Mouse (Mus musculus) ES-E14 (cell line): ENCODE measurements around the gene Dapl1. TPM values are rescaled to one million over a fixed set of nuclear protein-coding genes. Genes with fewer than 3 reads are reported as not detected.

ENCODE experiments used
- DNase-seq: peaks from one replicate; pipeline ENCODE4 v3.0.0-alpha.2; 2013; ENCODE audit warnings: low read depth, low spot score
- H3K27ac ChIP-seq: 2 replicates; pipeline ENCODE4 v1.5.1; 2012; ENCODE audit warnings: low read depth, mild to moderate bottlenecking, low read length, moderate library complexity, mixed read lengths; ENCODE audit not compliant: poor library complexity, insufficient read depth, severe bottlenecking
- H3K36me3 ChIP-seq: 2 replicates; pipeline ENCODE4 v1.6.1; 2012; ENCODE audit warnings: mild to moderate bottlenecking, low read length, moderate library complexity, mixed read lengths; ENCODE audit not compliant: control insufficient read depth, poor library complexity, insufficient read depth, severe bottlenecking
- H3K4me1 ChIP-seq, 2 experiments: fragments of 150-350 bp in 1 of 2; sonication (generic) in 1 of 2; 2 replicates each; pipeline ENCODE4 v1.6.1; 2012; ENCODE audit warnings: low read length in 2 of 2, mild to moderate bottlenecking in 1 of 2, mixed read lengths in 1 of 2; ENCODE audit not compliant: control insufficient read depth in 2 of 2, insufficient read depth in 2 of 2, poor library complexity in 1 of 2
- H3K4me3 ChIP-seq, 2 experiments: fragments of 150-350 bp in 1 of 2; sonication (generic) in 1 of 2; 2 replicates each; pipeline ENCODE4 v1.5.1; 2012; ENCODE audit warnings: low read length in 2 of 2, low read depth in 1 of 2, mild to moderate bottlenecking in 1 of 2, mixed read lengths in 1 of 2; ENCODE audit not compliant: insufficient read depth in 1 of 2, poor library complexity in 1 of 2, severe bottlenecking in 1 of 2
- H3K9ac ChIP-seq: 2 replicates; pipeline ENCODE4 v1.6.1; 2012; ENCODE audit warnings: low read depth, mild to moderate bottlenecking, low read length, mixed read lengths; ENCODE audit not compliant: poor library complexity, insufficient read depth, severe bottlenecking
- H3K9me3 ChIP-seq: fragments of 150-350 bp; sonication (generic); 2 replicates; pipeline ENCODE4 v1.6.1; 2012; ENCODE audit warnings: low read depth, mild to moderate bottlenecking, low read length; ENCODE audit not compliant: control insufficient read depth, insufficient read depth
- CHD2 ChIP-seq: IDR thresholded peaks from 2 replicates; pipeline ENCODE4 v1.6.1; 2014; ENCODE audit warnings: mild to moderate bottlenecking, low read depth, low read length, inconsistent platforms
- HCFC1 ChIP-seq: IDR thresholded peaks from 2 replicates; pipeline ENCODE4 v1.6.1; 2012; ENCODE audit warnings: low read length, inconsistent platforms, borderline replicate concordance; ENCODE audit not compliant: insufficient read depth
- MAFK ChIP-seq: IDR thresholded peaks from 2 replicates; pipeline ENCODE4 v1.6.1; 2014; ENCODE audit warnings: mild to moderate bottlenecking, low read depth, low read length, inconsistent platforms; ENCODE audit not compliant: insufficient read depth
- ZC3H11A ChIP-seq: IDR thresholded peaks from 2 replicates; pipeline ENCODE4 v1.6.1; 2012; ENCODE audit warnings: low read depth, mild to moderate bottlenecking, inconsistent platforms, low read length, borderline replicate concordance
- ZNF384 ChIP-seq: IDR thresholded peaks from 2 replicates; pipeline ENCODE4 v1.6.1; 2012; ENCODE audit warnings: low read depth, low read length, inconsistent platforms
- in situ Hi-C, 2 experiments: fragments of 600-800 bp; cut with MboI; formaldehyde crosslinking; loops; one replicate each; pipeline ENCODE4 v1.15.1; 2025; ENCODE audit warnings: low sequenced_read_pairs in 2 of 2, inconsistent platforms in 1 of 2; ENCODE audit not compliant: unreplicated experiment in 2 of 2
- total RNA-seq: library from RNA; depleted of rRNA; stranded (reverse); fragments of 300-350 nt; gene quantifications from 2 replicates; pipeline ENCODE4 v1.2.3, GENCODE M21; 2012; rRNA removed

Dapl1 gene
- not detected in 2 replicates for total RNA-seq

DNA sequence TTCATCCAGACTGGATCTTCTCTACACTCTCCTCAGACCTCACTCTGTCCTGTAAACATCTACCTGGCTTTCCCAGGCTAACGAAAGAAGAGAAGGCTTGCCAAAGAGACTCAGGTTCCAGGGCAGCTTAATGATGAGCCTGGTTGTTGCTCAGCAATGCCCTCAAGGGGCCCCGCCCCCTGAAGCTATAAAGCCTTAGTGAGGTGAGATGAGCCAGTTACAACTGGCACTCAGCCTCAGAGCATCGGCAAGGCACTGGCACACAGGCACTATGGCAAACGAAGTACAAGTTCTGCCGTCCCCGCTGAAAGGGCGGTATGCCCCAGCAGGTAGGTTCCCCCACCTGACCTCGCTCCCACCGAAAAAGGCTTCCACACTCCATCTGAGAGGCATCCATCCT is at the start of gene Dapl1:
Dapl1 (plus strand) TSS at position 216 of the 400 bp plus-strand sequence.
- TF ChIP-seq CHD2 (no peak), ZC3H11A (no peak), HCFC1 (no peak)
- Histone ChIP-seq H3K4me1 (peaks cover 1 to 3% of the 10 kb centered on the region in 2 experiments; a peak in 1 of 4 replicates), H3K9me3 (no peaks in the 10 kb centered on the region), H3K27ac (no peak within 1 kb of the TSS), H3K9ac (no peak within 1 kb of the TSS), H3K36me3 (no peaks in the 10 kb centered on the region), H3K4me3 (no peak within 1 kb of the TSS)
- in situ Hi-C loops = no loop called here
- DNase-seq = no peak

DNA sequence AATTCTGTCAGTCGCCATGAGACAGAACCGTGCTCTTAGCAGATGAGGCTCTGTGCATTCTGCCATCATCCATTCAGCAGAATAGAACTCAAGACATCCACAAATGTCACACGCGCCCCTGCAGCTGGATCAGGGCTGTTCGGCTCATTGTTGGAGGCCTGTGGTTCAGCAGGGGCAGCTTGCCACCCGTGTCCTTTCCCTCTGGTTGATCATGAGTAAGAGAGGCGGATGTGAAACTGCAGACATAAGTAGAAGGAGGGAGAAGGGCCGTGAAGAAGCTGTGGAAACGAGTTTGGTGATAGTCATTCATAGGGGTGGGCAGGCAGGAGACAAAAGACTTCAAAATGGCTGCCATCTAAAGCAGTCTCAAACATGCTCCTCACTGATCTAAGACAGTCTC is 49.6 kb upstream of the Dapl1 start:
- Histone ChIP-seq H3K9me3 (no peaks in the 10 kb centered on the region), H3K4me3 (no peak overlapping the region), H3K36me3 (no peaks in the 10 kb centered on the region), H3K27ac (no peak overlapping the region), H3K4me1 (peaks cover 0 to 5% of the 10 kb centered on the region in 2 experiments; a peak in 2 of 4 replicates), H3K9ac (no peak overlapping the region)
- no peak for TF ChIP-seq ZNF384
- no peak for TF ChIP-seq HCFC1
- no peak for TF ChIP-seq CHD2
- TF ChIP-seq MAFK = no peak
- no peak for TF ChIP-seq ZC3H11A
- DNase-seq = no peak
- in situ Hi-C loops = loop anchor here in 1 of 2 experiments (25.0 kb wide), 1 partner anchor 723 kb away; no protein-coding TSS in a partner anchor

DNA sequence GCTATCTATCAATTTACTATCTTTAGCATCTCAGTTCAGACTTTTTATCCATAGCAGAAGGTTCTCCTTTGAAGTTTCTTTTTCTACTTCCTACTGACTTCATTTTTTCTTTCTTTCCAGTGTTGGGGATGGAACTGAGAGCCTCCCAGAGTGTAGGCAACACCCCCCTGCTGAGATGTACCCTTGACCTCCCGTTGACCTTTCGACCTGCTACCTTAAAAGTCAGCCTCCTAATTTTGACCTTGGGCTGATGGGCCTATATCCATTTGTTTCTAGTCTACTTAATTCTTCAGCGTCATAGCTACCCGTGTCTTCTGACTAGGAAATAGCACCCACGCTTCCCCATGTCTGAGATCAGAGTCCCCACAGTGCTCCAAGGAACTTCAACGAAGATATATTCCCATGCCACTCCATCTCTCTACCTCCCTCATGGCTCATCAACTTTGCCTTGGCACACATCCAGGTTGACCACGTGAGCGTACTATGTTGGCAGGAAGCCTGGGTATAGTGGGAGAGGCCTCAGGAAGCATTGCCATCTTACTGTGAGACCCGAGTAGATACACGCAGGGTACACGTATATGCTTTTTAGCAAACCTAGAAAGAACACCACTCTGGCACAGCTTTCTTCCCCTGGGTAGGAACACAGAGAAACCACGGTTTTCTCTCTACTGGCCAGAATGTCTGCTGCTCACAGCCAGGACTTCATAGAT is 46.6 kb upstream of the Dapl1 start:
- H3K9me3 ChIP-seq = no peaks in the 10 kb centered on the region
- H3K36me3 ChIP-seq = no peaks in the 10 kb centered on the region
- H3K4me3 ChIP-seq = no peak overlapping the region
- no peak overlapping the region for H3K27ac ChIP-seq
- in situ Hi-C loops = loop anchor here in 1 of 2 experiments (25.0 kb wide), 1 partner anchor 726 kb away; no protein-coding TSS in a partner anchor
- TF ChIP-seq MAFK (no peak), CHD2 (no peak), ZNF384 (no peak), ZC3H11A (no peak), HCFC1 (no peak)
- H3K9ac ChIP-seq = no peak overlapping the region
- DNase-seq = peak; percentile 39
- peaks cover 0 to 5% of the 10 kb centered on the region in 2 experiments; a peak in 2 of 4 replicates for H3K4me1 ChIP-seq

DNA sequence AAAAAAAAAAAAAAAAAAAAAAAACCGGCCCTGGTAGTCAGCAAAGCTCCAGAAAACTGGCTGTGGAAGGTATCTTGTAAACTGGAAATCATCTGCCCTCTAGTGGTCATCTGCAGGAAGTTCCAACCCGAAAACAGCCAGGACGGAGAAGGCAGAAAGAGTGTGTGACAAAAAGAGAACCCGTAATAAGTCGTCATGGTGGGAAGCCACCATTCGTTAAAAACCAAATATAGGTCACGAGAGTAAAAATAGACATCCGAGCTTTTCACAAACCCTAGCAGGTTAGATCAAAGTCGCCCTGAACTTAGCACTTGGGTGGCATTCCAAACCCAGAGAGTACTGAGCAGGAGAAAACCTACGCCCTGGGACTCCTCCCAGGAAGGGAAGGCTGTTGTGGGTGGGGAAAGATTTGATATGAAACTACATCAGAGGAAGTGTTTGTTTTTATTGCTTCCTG is 45.9 kb upstream of the Dapl1 start:
- Histone ChIP-seq H3K4me3 (no peak overlapping the region), H3K9me3 (no peaks in the 10 kb centered on the region), H3K9ac (no peak overlapping the region), H3K27ac (no peak overlapping the region), H3K4me1 (peaks cover 0 to 5% of the 10 kb centered on the region in 2 experiments; a peak in 2 of 4 replicates), H3K36me3 (no peaks in the 10 kb centered on the region)
- DNase-seq = peak; percentile 80
- TF ChIP-seq CHD2 (no peak), ZC3H11A (peak; percentile 88), MAFK (no peak), ZNF384 (peak; percentile 97), HCFC1 (no peak)
- in situ Hi-C loops = loop anchor here in 1 of 2 experiments (25.0 kb wide), 1 partner anchor 726 kb away; no protein-coding TSS in a partner anchor
